Mouse (Mus musculus) stomach, postnatal 0 days (tissue): ENCODE results near the gene Lipt2. TPM values are rescaled to one million over a fixed set of nuclear protein-coding genes. Genes with fewer than 3 reads are reported as not detected.

Experiments used
- ATAC-seq: fragments of 200-750 bp; cut with Nextera tagmentation; 2 replicates; pipeline ENCODE4 v1.8.0; 2017; ENCODE audit not compliant: low FRiP score, low TSS enrichment
- DNase-seq: peaks from one replicate; pipeline ENCODE4 v3.0.0-alpha.2; 2016; ENCODE audit warnings: low spot score
- H3K27ac ChIP-seq: fragments of 300-500 bp; sonication (generic); replicated peaks from 2 replicates; pipeline ENCODE4 v1.5.1; 2014; ENCODE audit warnings: mild to moderate bottlenecking, control low read depth
- H3K27me3 ChIP-seq: fragments of 300-500 bp; sonication (generic); 2 replicates; pipeline ENCODE4 v1.6.1; 2014; ENCODE audit warnings: low read length; ENCODE audit not compliant: control insufficient read depth, insufficient read depth
- H3K36me3 ChIP-seq: fragments of 300-500 bp; sonication (generic); 2 replicates; pipeline ENCODE4 v1.6.1; 2014; ENCODE audit warnings: low read length, mixed read lengths; ENCODE audit not compliant: control insufficient read depth, insufficient read depth
- H3K4me1 ChIP-seq: fragments of 300-500 bp; sonication (generic); replicated peaks from 2 replicates; pipeline ENCODE4 v1.6.1; 2014; ENCODE audit warnings: antibody characterized with exemption; ENCODE audit not compliant: control insufficient read depth, insufficient read depth
- H3K4me2 ChIP-seq: fragments of 300-500 bp; sonication (generic); replicated peaks from 2 replicates; pipeline ENCODE4 v1.6.1; 2014; ENCODE audit warnings: low read depth, mild to moderate bottlenecking, control low read depth, moderate library complexity
- H3K4me3 ChIP-seq: fragments of 300-500 bp; sonication (generic); 2 replicates; pipeline ENCODE4 v1.5.1; 2014; ENCODE audit warnings: low read depth, low read length, control low read depth
- H3K9ac ChIP-seq: fragments of 300-500 bp; sonication (generic); 2 replicates; pipeline ENCODE4 v1.6.1; 2014; ENCODE audit warnings: mild to moderate bottlenecking, low read length, control low read depth, mixed read lengths
- H3K9me3 ChIP-seq: fragments of 300-500 bp; sonication (generic); 2 replicates; pipeline ENCODE4 v1.6.1; 2016; ENCODE audit warnings: low read length; ENCODE audit not compliant: control insufficient read depth
- CTCF ChIP-seq: IDR thresholded peaks from 2 replicates; pipeline ENCODE4 v1.5.1; 2016; ENCODE audit warnings: antibody characterized with exemption, low read depth, mild to moderate bottlenecking, moderate library complexity
- EP300 ChIP-seq: optimal IDR thresholded peaks from 2 replicates; pipeline ENCODE3; 2016; ENCODE audit warnings: antibody characterized with exemption
- WGBS: fragments of 180-500 bp; shearing (Covaris S2); extraction: QIAGEN DNeasy Blood & Tissue Kit; methylation state at CpG from one replicate; pipeline ENCODE4 v1.1.7; 2014; 5-methylcytosine and 5-hydroxymethylcytosine counted together
- polyA plus RNA-seq: library from polyadenylated mRNA; unstranded; fragments of >200 nt; fragmentation: Nextera tagmentation; extraction: Ambion mirVana; gene quantifications from 2 replicates; pipeline ENCODE4 v1.2.1, GENCODE M21; 2015

Lipt2 gene
- polyA plus RNA-seq, 1 experiment from 2014 or later = 10.2 TPM

GRCm38 (mm10) chr7:100201191-100201590, 42.1 kb downstream of the Lipt2 start:
- no peaks in the 10 kb centered on the region for H3K27me3 ChIP-seq
- ATAC-seq (no peak), DNase-seq (no peak)
- H3K9ac ChIP-seq = no peak overlapping the region
- no peak for TF ChIP-seq CTCF
- no peak for TF ChIP-seq EP300
- no peak overlapping the region for H3K4me2 ChIP-seq
- no peak overlapping the region for H3K4me3 ChIP-seq
- H3K27ac ChIP-seq = no peak overlapping the region
- H3K36me3 ChIP-seq = no peaks in the 10 kb centered on the region
- WGBS = 75% methylated on average over 3 of the region's 3 CpGs
- no peaks in the 10 kb centered on the region for H3K9me3 ChIP-seq
- no peaks in the 10 kb centered on the region for H3K4me1 ChIP-seq

DNA sequence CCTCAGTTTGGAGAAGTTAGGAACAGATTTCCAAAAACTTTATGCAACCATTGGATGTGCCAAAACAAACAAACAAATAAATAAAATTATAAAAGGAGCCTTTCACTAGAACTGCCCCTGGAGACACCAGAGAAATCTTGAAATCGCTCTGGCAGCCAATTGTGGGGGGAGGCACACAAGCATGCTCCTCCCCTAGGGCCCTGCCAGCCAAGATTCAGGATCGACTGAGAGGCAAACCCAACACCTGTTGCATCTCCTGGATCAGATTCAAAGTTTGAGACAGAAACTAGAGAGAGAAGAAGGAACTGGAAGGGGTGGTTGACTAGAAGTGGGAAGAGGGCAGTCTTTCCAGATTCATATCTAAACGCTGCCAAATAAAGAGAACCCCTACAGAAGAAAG, 44.5 kb downstream of the Lipt2 start:
- Histone ChIP-seq H3K4me1 (no peaks in the 10 kb centered on the region), H3K4me3 (no peak overlapping the region), H3K4me2 (no peak overlapping the region), H3K27ac (no peak overlapping the region), H3K9ac (no peak overlapping the region), H3K9me3 (no peaks in the 10 kb centered on the region), H3K36me3 (no peaks in the 10 kb centered on the region), H3K27me3 (no peaks in the 10 kb centered on the region)
- ATAC-seq = no peak
- DNase-seq = no peak
- TF ChIP-seq CTCF = no peak
- no peak for TF ChIP-seq EP300
- 55% methylated on average over 3 of the region's 3 CpGs for WGBS

GRCm38 (mm10) chr7:100204871-100205270, 45.8 kb downstream of the Lipt2 start:
- H3K27ac ChIP-seq = no peak overlapping the region
- no peaks in the 10 kb centered on the region for H3K4me1 ChIP-seq
- WGBS = 84% methylated on average over 6 of the region's 6 CpGs
- H3K27me3 ChIP-seq = no peaks in the 10 kb centered on the region
- H3K4me3 ChIP-seq = no peak overlapping the region
- no peak overlapping the region for H3K9ac ChIP-seq
- H3K4me2 ChIP-seq = no peak overlapping the region
- no peaks in the 10 kb centered on the region for H3K9me3 ChIP-seq
- TF ChIP-seq EP300 (no peak), CTCF (no peak)
- DNase-seq (no peak), ATAC-seq (no peak)
- no peaks in the 10 kb centered on the region for H3K36me3 ChIP-seq

GRCm38 (mm10) chr7:100206144-100206543, 47.1 kb downstream of the Lipt2 start:
- WGBS = 89% methylated on average over 2 of the region's 2 CpGs

GRCm38 (mm10) chr7:100207886-100208285, 48.8 kb downstream of the Lipt2 start:
- TF ChIP-seq EP300 = no peak
- no peak for TF ChIP-seq CTCF
- Histone ChIP-seq H3K4me3 (no peak overlapping the region), H3K4me2 (no peak overlapping the region), H3K9me3 (no peaks in the 10 kb centered on the region), H3K27me3 (no peaks in the 10 kb centered on the region), H3K27ac (no peak overlapping the region), H3K36me3 (no peaks in the 10 kb centered on the region), H3K9ac (no peak overlapping the region), H3K4me1 (no peaks in the 10 kb centered on the region)
- DNase-seq = no peak
- no peak for ATAC-seq

More at GRCm38 (mm10) chr7:100206144-100206543, 47.1 kb downstream of the Lipt2 start:
- Histone ChIP-seq H3K9me3 (no peaks in the 10 kb centered on the region), H3K36me3 (no peaks in the 10 kb centered on the region), H3K27ac (no peak overlapping the region), H3K27me3 (no peaks in the 10 kb centered on the region), H3K9ac (no peak overlapping the region), H3K4me2 (no peak overlapping the region), H3K4me1 (no peaks in the 10 kb centered on the region), H3K4me3 (no peak overlapping the region)
- DNase-seq (no peak), ATAC-seq (no peak)
- TF ChIP-seq EP300 = no peak
- TF ChIP-seq CTCF = no peak

Other genes with a start within 250 kb of the Lipt2 start
- 1.8 and 2.0 TPM in 2 replicates for gene Rnf169, start 178.8 kb upstream of the Lipt2 start, polyA plus RNA-seq
- gene Chrdl2, start 153.1 kb upstream of the Lipt2 start, polyA plus RNA-seq = 0.44 and 2.0 TPM in 2 replicates
- gene Pold3, start 37.7 kb upstream of the Lipt2 start, polyA plus RNA-seq = 18.6 and 20.3 TPM in 2 replicates
- gene Kcne3, start 17.2 kb downstream of the Lipt2 start, polyA plus RNA-seq = 3.8 and 4.7 TPM in 2 replicates
- gene Pgm2l1, start 68.1 kb downstream of the Lipt2 start, polyA plus RNA-seq = 0.90 and 1.0 TPM in 2 replicates
- gene P4ha3, start 126.2 kb downstream of the Lipt2 start, polyA plus RNA-seq = 1.2 and 1.4 TPM in 2 replicates
- gene C2cd3, start 213.0 kb downstream of the Lipt2 start, polyA plus RNA-seq = 5.2 and 5.6 TPM in 2 replicates
- 27.2 and 28.0 TPM in 2 replicates for gene Ppme1, start 213.0 kb downstream of the Lipt2 start, polyA plus RNA-seq